Mouse (Mus musculus) erythroblast, embryonic 14.5 days (primary cell): ENCODE measurements around the gene C2cd2. TPM values are rescaled to one million over a fixed set of nuclear protein-coding genes. Genes with fewer than 3 reads are reported as not detected.

Experiments used
- H3K27me3 ChIP-seq: 2 replicates; pipeline ENCODE4 v1.6.1; 2012; ENCODE audit warnings: inconsistent platforms; ENCODE audit not compliant: control insufficient read depth
- H3K36me3 ChIP-seq: 2 replicates; pipeline ENCODE4 v1.6.1; 2012; ENCODE audit warnings: mild to moderate bottlenecking, inconsistent platforms; ENCODE audit not compliant: control insufficient read depth
- H3K4me1 ChIP-seq: 2 replicates; pipeline ENCODE4 v1.6.1; 2012; ENCODE audit warnings: inconsistent platforms; ENCODE audit not compliant: control insufficient read depth
- H3K4me3 ChIP-seq: replicated peaks from 2 replicates; pipeline ENCODE3; 2012; ENCODE audit warnings: moderate library complexity, mild to moderate bottlenecking, inconsistent platforms
- H3K9me3 ChIP-seq: 2 replicates; pipeline ENCODE4 v1.6.1; 2012; ENCODE audit warnings: low read length, inconsistent platforms, mixed read lengths; ENCODE audit not compliant: control insufficient read depth
- GATA1 ChIP-seq: IDR thresholded peaks from 2 replicates; pipeline ENCODE4 v1.6.1; 2012; ENCODE audit warnings: low read length, inconsistent platforms, mixed read lengths
- TAL1 ChIP-seq: IDR thresholded peaks from 3 replicates; pipeline ENCODE4 v1.6.1; 2012; ENCODE audit warnings: low read length, inconsistent platforms, mixed read lengths
- polyA plus RNA-seq: library from polyadenylated mRNA; stranded (reverse); fragments of >175 nt; gene quantifications from 2 replicates; pipeline ENCODE4 v1.2.3, GENCODE M21; 2012

Gene C2cd2
- polyA plus RNA-seq, 1 experiment, result 0.62 TPM

- H3K36me3 ChIP-seq, result peaks cover 4% of the 10 kb centered on the region
Observed at GRCm38 (mm10) chr16:97875101-97875500, 87.3 kb downstream of the C2cd2 start.

GRCm38 (mm10) chr16:97874376-97874775 lies 88.0 kb downstream of the C2cd2 start:
- Histone ChIP-seq H3K4me3 (no peak overlapping the region), H3K4me1 (no peaks in the 10 kb centered on the region), H3K27me3 (no peaks in the 10 kb centered on the region), H3K9me3 (no peaks in the 10 kb centered on the region), H3K36me3 (peaks cover 4% of the 10 kb centered on the region)
- TF ChIP-seq TAL1 (no peak), GATA1 (no peak)

More at GRCm38 (mm10) chr16:97875101-97875500, 87.3 kb downstream of the C2cd2 start:
- H3K4me3 ChIP-seq, result no peak overlapping the region
- no peak for TF ChIP-seq TAL1
- no peak for TF ChIP-seq GATA1
- no peaks in the 10 kb centered on the region for H3K27me3 ChIP-seq
- H3K9me3 ChIP-seq, result no peaks in the 10 kb centered on the region
- no peaks in the 10 kb centered on the region for H3K4me1 ChIP-seq

DNA sequence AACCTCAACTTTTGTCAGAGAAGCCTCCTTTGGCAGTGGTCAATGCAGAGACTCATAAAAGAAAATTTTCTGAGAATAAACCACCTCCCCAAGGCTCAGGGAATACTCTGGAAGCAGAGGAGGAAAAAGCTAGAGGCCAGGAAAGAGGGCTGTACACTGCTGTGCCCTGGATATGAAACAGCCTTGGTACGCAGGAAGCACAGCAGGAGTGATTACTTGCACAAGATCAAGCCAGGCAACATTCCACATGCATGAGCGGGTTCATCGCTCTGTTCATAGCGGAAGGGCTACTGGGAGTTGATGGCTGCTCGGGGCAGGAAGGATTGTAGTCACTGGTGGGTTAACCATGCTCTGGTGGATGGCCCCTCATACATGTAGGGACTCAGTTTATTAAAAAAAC lies 89.7 kb downstream of the C2cd2 start:
- Histone ChIP-seq H3K4me3 (no peak overlapping the region), H3K36me3 (peaks cover 9% of the 10 kb centered on the region), H3K4me1 (no peaks in the 10 kb centered on the region), H3K9me3 (no peaks in the 10 kb centered on the region), H3K27me3 (no peaks in the 10 kb centered on the region)
- TF ChIP-seq GATA1 (no peak), TAL1 (no peak)

DNA sequence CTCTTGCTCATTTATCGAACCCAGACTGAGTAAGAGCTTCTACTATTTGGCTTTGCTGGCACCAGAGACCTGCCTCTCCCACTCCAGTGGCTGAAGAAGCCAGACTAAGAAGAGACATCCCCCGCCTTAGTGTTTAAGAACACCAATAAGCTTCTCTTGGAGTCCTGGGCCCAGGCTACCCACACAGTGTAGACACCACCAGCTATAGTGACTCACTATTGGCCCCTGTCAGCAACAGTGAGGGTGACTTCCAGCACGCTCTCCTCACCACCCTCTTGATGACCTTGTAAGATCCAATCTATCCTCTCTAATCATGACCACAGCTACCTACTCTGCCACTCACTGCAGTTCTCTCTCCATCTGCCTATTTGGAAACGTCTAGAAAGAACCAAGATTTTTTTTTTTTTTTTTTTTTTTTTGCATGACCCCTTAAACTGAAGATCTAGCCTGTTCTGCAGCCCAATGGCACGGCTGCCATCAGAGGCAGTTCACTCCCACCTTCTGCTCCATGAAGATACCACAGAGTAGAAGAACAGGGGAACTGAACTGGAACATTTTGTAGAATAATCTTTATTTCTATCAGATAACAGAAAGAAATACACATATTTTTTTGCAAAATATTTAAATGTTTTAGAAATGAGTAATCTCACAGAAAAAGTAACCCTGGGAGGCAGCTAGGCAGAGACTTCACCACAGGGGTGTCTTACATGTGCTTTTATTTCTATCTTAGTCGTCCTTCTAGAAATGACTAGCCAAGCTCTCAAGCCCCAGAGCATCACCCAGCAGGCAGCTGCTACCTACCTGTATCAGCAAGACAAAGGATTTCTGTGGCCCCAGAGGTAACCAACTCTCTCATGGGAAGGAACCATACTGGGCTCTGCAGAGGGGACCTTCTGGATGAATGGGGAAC lies 93.0 kb downstream of the C2cd2 start:
- TF ChIP-seq GATA1 (no peak), TAL1 (no peak)
- no peak overlapping the region for H3K4me3 ChIP-seq
- H3K36me3 ChIP-seq, result peaks cover 7% of the 10 kb centered on the region; the same call in 1 of the 2 replicates
- H3K4me1 ChIP-seq, result no peaks in the 10 kb centered on the region
- H3K27me3 ChIP-seq, result no peaks in the 10 kb centered on the region
- no peaks in the 10 kb centered on the region for H3K9me3 ChIP-seq

- no peak for TF ChIP-seq GATA1
- Histone ChIP-seq H3K9me3 (no peaks in the 10 kb centered on the region), H3K36me3 (peaks cover 8% of the 10 kb centered on the region), H3K27me3 (no peaks in the 10 kb centered on the region), H3K4me3 (no peak overlapping the region), H3K4me1 (no peaks in the 10 kb centered on the region)
Observed at GRCm38 (mm10) chr16:97863932-97864467, 98.4 kb downstream of the C2cd2 start.

DNA sequence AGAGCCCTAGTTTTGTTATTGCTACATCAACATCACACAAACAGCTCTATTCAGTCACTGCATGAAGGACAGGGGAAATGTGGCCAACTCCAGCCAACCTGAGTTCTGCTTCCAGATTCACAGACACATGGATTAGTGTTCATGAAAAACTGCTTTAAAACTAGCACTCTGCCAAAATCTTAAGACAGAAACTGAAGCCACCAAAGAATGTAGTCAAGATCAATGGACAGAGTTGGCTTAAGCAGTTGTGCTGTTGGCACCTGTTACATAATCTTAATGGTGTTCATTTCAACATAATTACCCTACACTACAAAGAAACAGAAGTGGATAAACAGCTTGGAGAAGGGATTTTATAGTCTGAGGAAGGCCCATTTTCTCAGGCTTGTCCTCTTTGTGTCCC lies 106.3 kb downstream of the C2cd2 start:
- Histone ChIP-seq H3K9me3 (no peaks in the 10 kb centered on the region), H3K27me3 (no peaks in the 10 kb centered on the region), H3K4me3 (no peak overlapping the region), H3K36me3 (peaks cover 5% of the 10 kb centered on the region), H3K4me1 (peaks cover 21% of the 10 kb centered on the region)
- no peak for TF ChIP-seq TAL1
- no peak for TF ChIP-seq GATA1

DNA sequence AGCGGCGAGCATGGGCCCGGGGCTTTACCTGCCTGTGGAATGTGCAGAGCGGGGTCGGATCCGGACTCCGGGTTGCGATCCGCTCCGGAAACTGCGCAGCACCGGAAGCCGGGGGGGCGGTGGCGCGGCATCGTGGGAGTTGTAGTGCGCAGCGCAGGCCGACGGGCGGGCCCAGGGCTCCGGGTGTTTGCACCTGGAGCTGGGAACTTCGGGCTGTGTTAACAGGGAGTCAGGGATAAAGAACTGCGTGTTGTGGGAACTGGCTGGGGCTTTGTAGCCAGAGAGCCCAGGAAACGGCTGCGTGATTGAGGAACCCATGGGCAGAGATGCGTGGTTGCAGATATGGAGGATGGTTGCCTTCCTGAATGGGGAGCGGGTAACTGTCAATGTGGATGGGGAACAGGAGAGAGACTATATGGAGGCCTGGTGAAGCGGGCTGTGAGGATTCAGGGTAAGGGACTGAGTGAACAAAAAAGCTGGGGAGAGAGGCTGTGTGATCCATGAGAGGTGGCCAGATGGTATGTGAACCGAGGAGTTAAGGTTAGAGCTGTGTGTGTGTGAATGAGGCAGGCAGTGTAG lies 110.6 kb downstream of the C2cd2 start, which contains the start of gene Prdm15:
TSS of gene Prdm15 (minus strand) at position 110 of the 579 bp plus-strand sequence.
- peaks cover 48% of the 10 kb centered on the region for H3K4me1 ChIP-seq
- no peaks in the 10 kb centered on the region for H3K9me3 ChIP-seq
- H3K36me3 ChIP-seq, result peaks cover 21% of the 10 kb centered on the region
- no peaks in the 10 kb centered on the region for H3K27me3 ChIP-seq
- no peak for TF ChIP-seq GATA1
- TF ChIP-seq TAL1, result no peak
- H3K4me3 ChIP-seq, result peak within 1 kb of the TSS; percentile 82

DNA sequence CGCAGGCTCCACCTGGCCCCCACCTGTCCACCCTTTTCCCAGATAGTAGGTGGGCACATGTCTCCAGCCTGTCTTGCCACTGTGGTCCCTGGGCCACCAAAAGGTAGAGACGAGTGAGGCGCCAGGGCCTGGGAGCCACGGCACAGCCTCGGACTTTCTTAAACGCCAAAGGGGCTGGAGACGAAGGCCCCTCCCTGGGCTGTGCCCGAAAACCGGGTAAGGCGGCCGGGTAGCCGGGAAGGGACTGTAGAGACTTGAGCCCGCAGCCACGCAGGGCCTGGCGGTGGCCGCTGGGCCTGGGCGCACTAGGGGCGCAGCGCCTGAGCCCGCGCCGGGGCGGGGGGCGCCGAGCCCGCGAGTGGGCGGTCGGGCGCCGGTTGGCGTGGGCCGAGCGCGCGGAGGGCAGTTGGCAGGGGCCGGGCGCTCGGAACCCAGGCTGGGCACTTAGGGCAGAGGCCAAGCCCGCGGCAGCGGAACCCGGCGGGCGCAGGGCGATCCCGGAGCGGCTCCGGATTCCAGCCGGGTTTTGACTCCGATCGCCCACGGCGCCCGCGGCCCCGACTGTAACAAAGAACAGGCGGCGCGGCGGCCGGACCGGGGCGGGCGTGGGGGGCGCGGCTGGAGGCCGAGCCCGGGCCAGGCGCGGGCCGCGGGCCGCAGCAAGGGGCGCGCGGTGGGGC lies 111.2 kb downstream of the C2cd2 start:
- Histone ChIP-seq H3K4me3 (peak overlapping the region; percentile 82), H3K4me1 (peaks cover 48% of the 10 kb centered on the region), H3K36me3 (peaks cover 23% of the 10 kb centered on the region), H3K9me3 (no peaks in the 10 kb centered on the region), H3K27me3 (no peaks in the 10 kb centered on the region)
- TF ChIP-seq TAL1, result no peak
- no peak for TF ChIP-seq GATA1

DNA sequence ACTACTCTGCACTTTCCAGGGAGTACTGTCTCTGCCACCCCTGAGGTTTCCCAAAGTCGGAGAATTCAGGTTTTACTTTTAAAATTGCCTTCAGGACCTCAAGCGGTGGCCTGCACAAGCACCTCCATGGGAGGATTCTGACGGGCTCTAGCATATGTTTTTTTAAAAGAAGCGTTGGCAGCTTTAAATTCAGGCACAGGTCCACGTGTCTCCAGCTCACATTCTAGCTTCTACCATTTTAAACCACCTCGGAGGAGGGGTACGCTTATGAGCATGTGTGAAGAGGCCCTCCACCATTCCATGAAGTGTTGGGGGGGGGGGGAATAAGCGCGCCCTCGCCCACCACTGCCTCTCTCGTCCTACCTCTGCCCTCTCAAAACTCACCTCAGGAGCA lies 111.7 kb downstream of the C2cd2 start:
- peaks cover 51% of the 10 kb centered on the region for H3K4me1 ChIP-seq
- H3K36me3 ChIP-seq, result peaks cover 29% of the 10 kb centered on the region
- H3K4me3 ChIP-seq, result peak overlapping the region; percentile 82
- no peaks in the 10 kb centered on the region for H3K9me3 ChIP-seq
- TF ChIP-seq TAL1 (no peak), GATA1 (no peak)
- H3K27me3 ChIP-seq, result no peaks in the 10 kb centered on the region
